Mouse (Mus musculus) lung, adult 2 months (tissue): ENCODE measurements around the gene Pou2f1.

ENCODE experiments used
- CTCF ChIP-seq: fragments of 200-500 bp; IDR thresholded peaks from 2 replicates; pipeline ENCODE4 v1.5.1; 2011; ENCODE audit warnings: mild to moderate bottlenecking, low read length, control low read depth; ENCODE audit not compliant: insufficient read depth
- POLR2A ChIP-seq: fragments of 200-500 bp; IDR thresholded peaks from 2 replicates; pipeline ENCODE4 v1.6.1; 2011; ENCODE audit warnings: low read depth, mild to moderate bottlenecking, control low read depth, low read length, borderline replicate concordance; ENCODE audit errors: extremely low read depth

DNA sequence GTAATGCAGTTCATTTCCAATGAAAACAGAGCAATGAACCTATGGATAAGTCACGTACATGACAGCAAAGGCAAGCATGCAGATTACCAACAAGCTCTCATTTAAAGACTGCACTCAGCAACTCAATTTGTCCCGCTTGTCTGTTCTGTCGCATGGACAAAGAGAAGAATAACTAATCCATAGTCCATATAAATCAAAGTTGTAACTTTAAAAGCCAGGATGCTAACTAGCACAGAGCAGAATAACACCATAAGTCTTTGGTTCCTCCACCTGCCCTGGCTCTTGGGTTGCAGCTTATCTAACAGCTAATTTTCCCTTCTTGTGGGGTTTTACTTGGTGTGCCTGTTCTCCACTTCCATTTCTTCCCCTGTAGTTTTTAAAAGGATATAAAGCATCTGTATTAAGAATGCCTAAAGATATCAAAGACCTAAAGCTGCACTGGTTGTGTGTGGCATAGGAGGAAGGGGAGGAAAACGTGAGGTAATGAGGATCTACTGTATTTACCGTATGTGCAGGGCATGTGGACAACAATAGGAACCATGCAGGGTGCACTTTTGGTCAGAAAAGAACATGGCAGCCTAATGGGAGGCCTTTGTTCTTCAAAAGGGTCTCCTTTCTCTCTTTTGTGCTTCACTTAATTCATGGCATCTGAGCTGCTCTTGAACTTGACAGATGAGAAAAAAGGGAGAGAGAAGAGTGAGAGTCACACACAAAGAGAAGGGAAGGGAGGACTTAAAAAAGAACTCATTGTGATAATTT, 36.1 kb downstream of the Pou2f1 start:
- no peak for TF ChIP-seq POLR2A
- no peak for TF ChIP-seq CTCF
